Mouse (Mus musculus): ENCODE results near the gene Lig3.

The Lig3 gene

DNA sequence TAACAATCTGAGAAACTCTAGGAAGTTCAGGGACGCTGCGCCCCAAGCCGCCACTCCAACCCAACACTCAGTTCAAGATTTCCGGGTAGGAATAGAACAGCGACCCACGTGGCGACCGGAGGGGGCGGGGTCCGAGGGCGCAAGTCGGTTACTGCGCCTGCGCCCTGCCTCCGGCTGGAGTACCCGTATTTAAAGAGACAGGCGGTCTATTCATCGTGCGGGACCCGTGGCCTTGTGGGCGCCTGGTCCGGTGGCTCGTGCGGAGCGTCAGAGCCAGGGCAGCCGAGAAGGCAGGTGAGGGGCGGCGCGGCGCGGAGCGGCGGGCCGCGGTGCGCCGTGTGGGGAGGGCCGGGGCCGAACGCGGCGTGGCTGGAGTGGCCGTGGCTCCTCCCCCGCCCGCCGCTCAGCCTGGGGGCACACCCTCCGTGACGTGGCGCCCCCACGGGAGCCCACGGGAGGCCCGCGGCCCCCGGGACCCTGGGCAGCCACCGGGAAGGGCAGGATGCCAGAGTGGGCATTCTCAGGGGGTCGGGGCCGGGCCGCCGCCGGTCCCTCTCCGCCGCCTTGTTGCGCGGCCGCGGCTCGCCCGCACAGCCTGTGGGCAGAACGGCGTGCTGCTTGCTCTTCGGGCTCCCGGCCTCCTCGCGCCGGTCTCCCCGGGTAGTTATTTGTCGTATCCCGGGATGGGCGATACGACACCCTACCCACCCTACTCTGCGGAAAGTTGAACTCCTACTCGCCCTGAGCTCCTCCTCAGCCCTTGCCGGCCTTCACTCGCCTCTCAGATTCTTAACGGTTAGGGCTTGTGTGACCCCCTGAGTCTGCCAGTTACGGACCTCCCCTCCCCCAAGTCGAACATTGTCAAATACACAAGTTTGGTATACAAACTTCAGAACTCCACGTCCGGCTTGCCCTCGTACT is at the start of gene Lig3:
Gene Lig3 (plus strand): TSS at position 126 of the 921 bp plus-strand sequence.
- peak; percentile 95 for DNase-seq (ENCODE audit: low read depth, low spot score)

GRCm38 (mm10) chr11:82734227-82734626 is 46.7 kb upstream of the Lig3 start:
- no peak for DNase-seq (ENCODE audit: low read depth, low spot score)

DNA sequence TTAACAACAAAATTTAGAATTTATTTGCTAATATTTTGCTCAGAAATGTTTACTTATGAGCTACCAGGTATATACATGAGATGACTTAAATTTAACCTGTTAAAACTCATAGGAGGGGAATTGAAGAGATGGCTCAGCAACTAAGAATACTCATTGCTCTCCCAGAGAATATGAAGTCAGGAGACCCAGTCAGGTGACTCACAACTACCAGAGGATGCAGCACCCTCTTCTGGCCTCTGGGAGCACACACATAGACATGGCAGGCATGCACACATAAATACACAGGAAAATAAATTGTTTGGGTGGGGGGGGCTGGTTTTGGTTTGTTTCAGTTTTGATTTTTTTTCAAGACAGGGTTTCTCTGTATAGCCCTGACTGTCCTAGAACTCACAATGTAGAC is 41.9 kb upstream of the Lig3 start:
- no peak for DNase-seq (ENCODE audit: low read depth, low spot score)

- DNase-seq (ENCODE audit: low read depth, low spot score), result peak; percentile 70
Measured at GRCm38 (mm10) chr11:82746138-82746537, 34.8 kb upstream of the Lig3 start.

- DNase-seq (ENCODE audit: low read depth, low spot score), result peak; percentile 74
Measured at GRCm38 (mm10) chr11:82746857-82747366, 34.0 kb upstream of the Lig3 start.

- DNase-seq (ENCODE audit: low read depth, low spot score), result no peak
Measured at GRCm38 (mm10) chr11:82752349-82753115, 28.4 kb upstream of the Lig3 start.

DNA sequence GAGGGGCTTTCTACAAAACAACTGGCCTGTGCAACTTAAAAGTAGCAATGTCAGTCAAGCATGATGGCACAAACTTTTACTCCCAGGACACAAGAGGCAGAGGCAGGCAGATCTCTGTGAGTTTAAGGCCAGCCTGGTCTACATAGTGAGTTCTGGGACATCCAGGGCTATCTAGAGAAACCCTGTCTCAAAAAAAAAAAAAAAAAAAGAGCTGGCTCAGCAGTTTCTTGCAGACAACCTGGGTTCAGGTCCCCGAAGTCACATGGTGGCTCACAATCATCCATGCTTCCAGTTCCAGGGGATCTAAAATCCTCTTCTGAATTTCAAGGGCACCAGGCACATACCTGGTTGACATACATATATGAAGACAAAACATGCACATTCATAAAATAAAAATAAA is 25.0 kb upstream of the Lig3 start:
- DNase-seq (ENCODE audit: low read depth, low spot score), result no peak

DNA sequence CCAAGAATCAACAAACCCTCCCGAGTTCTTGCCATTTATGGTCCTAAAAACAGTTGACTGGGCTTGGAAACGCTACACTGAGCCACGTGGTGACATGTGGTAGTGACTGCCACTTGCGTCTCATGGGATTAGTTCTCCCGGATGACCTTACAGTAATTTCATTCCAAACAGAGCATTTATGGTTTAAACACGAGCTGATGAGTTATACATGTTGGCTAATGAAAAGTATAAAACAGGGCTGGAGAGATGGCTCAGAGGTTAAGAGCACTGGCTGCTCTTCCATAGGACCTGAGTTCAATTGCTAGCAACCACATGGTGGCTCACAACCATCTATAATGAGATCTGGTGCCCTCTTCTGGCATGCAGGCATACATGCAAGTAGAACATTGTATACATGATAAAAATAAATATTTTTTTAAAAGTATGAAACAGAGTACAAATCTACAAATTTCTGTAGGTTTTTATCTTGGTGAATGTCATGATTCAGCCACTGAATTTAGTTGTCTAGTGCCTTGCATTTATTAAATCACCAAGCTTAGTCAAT is 18.6 kb upstream of the Lig3 start:
- no peak for DNase-seq (ENCODE audit: low read depth, low spot score)

- peak; percentile 35 for DNase-seq (ENCODE audit: low read depth, low spot score)
Measured at GRCm38 (mm10) chr11:82763261-82763660, 17.6 kb upstream of the Lig3 start.

DNA sequence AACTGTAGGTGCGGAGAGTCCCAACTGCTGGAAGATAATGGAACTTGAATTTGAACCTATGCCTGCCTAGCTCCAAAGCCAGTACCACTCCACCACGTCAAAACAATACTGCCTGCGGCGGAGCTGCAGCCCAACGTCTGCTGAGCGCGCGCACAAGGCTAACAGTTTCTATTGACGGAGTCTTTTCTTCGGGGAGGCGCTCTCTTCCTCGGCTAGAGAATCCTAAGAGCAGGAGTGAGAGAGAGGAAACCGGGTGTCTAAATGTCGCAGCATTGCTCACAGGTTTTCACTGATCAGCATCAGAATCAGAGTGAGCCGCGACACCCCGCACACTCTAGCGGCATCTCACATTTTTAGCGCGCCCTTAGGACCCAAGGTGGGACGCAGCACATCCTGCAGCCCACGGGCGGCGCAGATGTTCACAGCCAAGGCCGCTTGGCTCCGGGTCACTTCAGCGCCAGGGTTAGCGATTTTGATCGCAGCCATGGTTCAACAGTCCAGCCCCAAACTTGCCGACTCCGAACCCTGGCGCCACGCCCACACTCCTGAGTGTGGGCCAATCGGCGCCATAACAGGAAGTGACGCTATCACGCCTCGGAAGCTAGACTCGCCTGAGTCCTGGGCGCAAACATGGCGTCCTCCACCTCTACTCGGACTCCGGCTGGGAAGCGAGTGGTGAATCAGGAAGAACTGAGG is 17.0 kb upstream of the Lig3 start, which contains the start of the genes Cct6b and Zfp830:
Gene Cct6b (minus strand): TSS at position 580 of the 696 bp plus-strand sequence.
Gene Zfp830 (plus strand): TSS at position 604 of the 696 bp plus-strand sequence.
- peak; percentile 95 for DNase-seq (ENCODE audit: low read depth, low spot score)

DNA sequence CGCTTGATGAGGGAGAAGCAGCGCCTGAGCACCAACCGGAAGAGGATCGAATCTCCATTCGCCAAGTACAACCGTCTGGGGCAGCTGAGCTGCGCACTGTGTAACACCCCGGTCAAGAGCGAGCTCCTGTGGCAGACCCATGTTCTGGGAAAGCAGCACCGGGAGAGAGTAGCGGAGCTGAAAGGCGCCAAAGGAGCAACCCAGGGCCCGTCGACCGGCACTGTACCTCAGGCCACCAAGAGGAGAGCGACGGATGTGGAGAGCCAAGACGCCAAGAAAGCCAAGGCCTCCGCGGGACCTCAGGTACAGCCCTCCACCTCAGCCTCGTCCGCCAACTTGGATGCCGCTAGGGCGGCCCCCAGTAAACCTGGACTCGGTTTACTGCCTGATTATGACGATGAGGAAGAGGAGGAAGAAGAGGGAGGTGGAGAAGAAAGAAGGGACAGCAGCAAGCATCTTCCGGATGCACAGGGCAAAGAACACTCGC is 16.4 kb upstream of the Lig3 start:
- no peak for DNase-seq (ENCODE audit: low read depth, low spot score)

DNA sequence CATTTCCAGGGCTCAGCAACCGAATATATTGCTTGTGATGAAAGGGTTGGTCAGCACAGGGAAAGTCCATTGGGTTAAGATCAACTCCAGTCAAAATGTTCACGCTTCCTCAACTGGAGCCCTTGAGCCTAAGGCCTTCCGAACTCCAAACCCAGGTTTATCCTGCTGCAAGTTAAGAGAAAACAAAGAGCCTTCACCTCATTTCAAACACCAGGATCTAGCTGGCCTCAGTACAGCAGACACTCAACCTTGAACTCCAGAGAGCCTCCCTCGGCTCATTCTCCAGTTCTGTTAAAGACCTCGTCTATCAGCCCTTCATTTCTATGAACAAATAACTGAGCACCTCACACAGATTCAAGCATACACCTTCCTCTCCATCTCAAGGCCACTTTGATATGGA is 774 bp upstream of the Lig3 start:
- no peak for DNase-seq (ENCODE audit: low read depth, low spot score)

DNA sequence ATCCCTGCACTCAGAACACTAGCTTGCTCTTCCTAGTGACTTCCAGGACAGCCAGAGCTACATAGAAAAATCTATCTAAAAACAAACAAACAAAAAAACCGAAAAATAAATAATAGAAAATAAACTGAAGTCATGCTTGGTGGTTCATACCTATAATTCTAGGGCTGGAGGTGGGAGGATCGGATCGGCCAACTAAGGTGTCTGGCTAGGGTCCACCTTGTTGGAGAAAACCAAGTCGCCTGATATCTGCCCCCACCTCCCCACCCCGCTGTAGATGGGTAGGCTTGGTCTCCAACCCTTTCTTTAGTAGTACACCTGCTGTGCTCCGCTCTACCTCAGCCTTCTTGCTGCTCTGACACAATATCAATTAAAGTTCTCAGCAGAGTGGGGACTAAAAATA is 1.3 kb downstream of the Lig3 start:
- no peak for DNase-seq (ENCODE audit: low read depth, low spot score)

GRCm38 (mm10) chr11:82783453-82783852 is 2.5 kb downstream of the Lig3 start:
- DNase-seq (ENCODE audit: low read depth, low spot score), result no peak

DNA sequence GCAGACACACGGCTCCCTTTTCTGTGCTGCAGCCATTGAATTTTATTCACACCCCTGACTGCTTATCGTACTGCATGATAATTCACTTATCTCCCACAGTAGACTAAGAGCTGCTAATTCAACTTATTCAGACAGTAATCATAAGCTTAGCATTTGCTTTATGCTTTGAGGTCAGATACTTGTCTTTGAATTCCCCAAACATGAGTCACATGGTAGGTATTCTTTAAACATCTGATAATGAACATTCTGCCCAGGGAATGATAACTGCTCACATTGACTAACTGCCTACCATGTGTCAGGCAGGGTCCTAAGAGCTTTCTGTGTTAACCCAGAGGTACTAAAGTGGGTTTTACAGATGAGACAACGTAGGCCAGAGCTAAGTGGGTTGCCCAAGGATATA is 25.7 kb downstream of the Lig3 start:
- DNase-seq (ENCODE audit: low read depth, low spot score), result no peak

DNA sequence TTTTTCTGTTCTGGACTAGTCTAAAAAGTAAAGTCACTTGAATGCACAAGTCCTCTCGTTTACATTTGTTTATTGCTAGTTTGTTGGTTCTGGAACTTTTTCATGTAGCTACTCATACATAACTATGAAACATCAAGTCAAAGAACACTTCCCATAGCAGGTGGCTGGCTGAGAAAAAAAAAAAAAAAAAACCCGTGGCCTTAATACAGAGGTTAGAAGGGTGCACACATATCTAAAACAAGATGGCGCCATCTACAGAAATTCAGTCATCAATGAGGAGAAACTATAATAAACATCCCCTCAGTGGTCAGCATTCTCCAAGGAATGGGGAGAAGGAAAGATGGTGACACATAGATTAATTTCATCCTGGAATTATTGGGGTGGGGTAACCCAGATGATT is 26.5 kb downstream of the Lig3 start:
- no peak for DNase-seq (ENCODE audit: low read depth, low spot score)

DNA sequence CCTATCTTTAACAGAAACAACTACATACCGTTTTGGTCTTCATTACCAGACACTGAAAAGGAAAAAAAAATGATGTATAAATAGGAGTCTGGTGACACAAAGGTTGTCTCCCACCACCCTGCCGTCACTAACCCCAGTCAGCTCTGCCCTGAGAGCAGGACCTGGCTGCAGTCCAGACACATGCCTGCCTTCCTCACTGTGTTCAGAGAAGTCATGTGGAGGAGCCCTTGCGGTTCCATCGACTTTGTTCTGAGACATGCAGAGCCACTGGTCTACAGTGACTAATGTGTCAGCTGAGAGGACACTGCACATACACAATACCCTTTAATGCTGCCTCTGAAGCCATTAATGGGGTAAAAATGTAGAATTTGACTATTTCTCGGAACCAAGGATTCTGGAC is 27.6 kb downstream of the Lig3 start:
- DNase-seq (ENCODE audit: low read depth, low spot score), result no peak

- DNase-seq (ENCODE audit: low read depth, low spot score), result peak; percentile 44
Measured at GRCm38 (mm10) chr11:82819350-82819749, 38.4 kb downstream of the Lig3 start.

GRCm38 (mm10) chr11:82820788-82821456 is 40.0 kb downstream of the Lig3 start:
- DNase-seq (ENCODE audit: low read depth, low spot score), result no peak

DNA sequence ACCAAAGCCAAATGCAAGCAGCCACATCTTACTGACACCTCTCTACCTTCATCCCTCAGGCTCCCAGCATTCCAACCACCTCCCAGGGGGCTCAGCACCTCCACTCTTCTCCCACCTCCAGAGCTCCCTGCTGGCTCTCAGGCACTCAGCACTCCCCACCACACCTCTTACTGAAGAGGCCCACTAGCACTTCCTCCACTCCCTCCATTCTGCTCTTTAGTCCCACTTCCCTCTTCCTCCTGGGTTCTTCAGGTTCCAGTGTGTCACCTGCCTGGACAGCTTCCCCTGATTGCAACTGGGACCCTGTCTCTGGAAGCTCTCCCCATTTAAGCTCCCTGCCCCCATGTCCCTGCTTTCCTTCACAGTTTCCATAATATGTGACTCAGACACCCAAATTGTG is 45.9 kb downstream of the Lig3 start:
- no peak for DNase-seq (ENCODE audit: low read depth, low spot score)

Data from CD4-positive helper T cell, adult 2 months (primary cell).